Mouse (Mus musculus) left cerebral cortex, postnatal 36 days (tissue): ENCODE data around the gene Col4a1. TPM values are rescaled to one million over a fixed set of nuclear protein-coding genes. Genes with fewer than 3 reads are reported as not detected.
A peak's percentile ranks its signal among the peaks of the same experiment; 100 is the strongest.

ENCODE experiments used
- DNase-seq, 2 experiments: peaks; one replicate each; pipeline ENCODE4 v3.0.0; 2021 to 2022; ENCODE audit warnings: low spot score in 2 of 2, mixed read lengths in 1 of 2
- intact Hi-C: fragments of 180-260 bp; cut with DNase I; formaldehyde crosslinking; loops from one replicate; pipeline ENCODE4 v1.15.1; 2025
- total RNA-seq, 2 experiments: library from RNA; stranded (reverse); gene quantifications; 2 replicates each; pipeline ENCODE4 v1.2.3; 2021

Gene Col4a1
- total RNA-seq, result 10 to 100 TPM; 33.9 to 68.7 TPM

GRCm38 (mm10) chr8:11312349-11313175 lies at the start of gene Col4a1, which contains the start of gene Col4a2:
TSS of gene Col4a1 (minus strand) at chr8:11312826.
TSS of gene Col4a2 (plus strand) at chr8:11312805.
- intact Hi-C loops, result loop anchor here (2.0 to 5.0 kb wide), 3 partner anchors 40 to 70 kb away; no protein-coding TSS in a partner anchor
- DNase-seq, result peak; percentile 81 to 85

GRCm38 (mm10) chr8:11361546-11362277 lies 49.1 kb upstream of the Col4a1 start:
- intact Hi-C loops, result no loop called here
- DNase-seq, result no peak

GRCm38 (mm10) chr8:11359846-11360245 lies 47.2 kb upstream of the Col4a1 start:
- intact Hi-C loops, result no loop called here

GRCm38 (mm10) chr8:11357921-11358436 lies 45.4 kb upstream of the Col4a1 start:
- no peak for DNase-seq
- intact Hi-C loops, result no loop called here

More at GRCm38 (mm10) chr8:11359846-11360245, 47.2 kb upstream of the Col4a1 start:
- no peak for DNase-seq

- intact Hi-C loops, result no loop called here
- DNase-seq, result no peak
These were observed 44.1 kb upstream of the Col4a1 start for GRCm38 (mm10) chr8:11356776-11357175.

GRCm38 (mm10) chr8:11355900-11356299 lies 43.3 kb upstream of the Col4a1 start:
- intact Hi-C loops, result no loop called here
- DNase-seq, result no peak

GRCm38 (mm10) chr8:11354800-11355451 lies 42.3 kb upstream of the Col4a1 start:
- DNase-seq, result no peak
- intact Hi-C loops, result no loop called here

- peak; percentile 50 to 63 for DNase-seq
- intact Hi-C loops, result no loop called here
These were observed 39.9 kb upstream of the Col4a1 start for GRCm38 (mm10) chr8:11352514-11352913.

GRCm38 (mm10) chr8:11351355-11351754 lies 38.7 kb upstream of the Col4a1 start:
- no peak for DNase-seq
- intact Hi-C loops, result no loop called here

- intact Hi-C loops, result no loop called here
- no peak for DNase-seq
These were observed 36.0 kb upstream of the Col4a1 start for GRCm38 (mm10) chr8:11348622-11349021.

- DNase-seq, result no peak
- intact Hi-C loops, result no loop called here
These were observed 35.1 kb upstream of the Col4a1 start for GRCm38 (mm10) chr8:11347699-11348098.

GRCm38 (mm10) chr8:11346225-11346624 lies 33.6 kb upstream of the Col4a1 start:
- intact Hi-C loops, result no loop called here
- no peak for DNase-seq

- intact Hi-C loops, result no loop called here
- DNase-seq, result no peak
These were observed 31.8 kb upstream of the Col4a1 start for GRCm38 (mm10) chr8:11344459-11344858.

- intact Hi-C loops, result no loop called here
- no peak for DNase-seq
These were observed 28.5 kb upstream of the Col4a1 start for GRCm38 (mm10) chr8:11341111-11341566.

GRCm38 (mm10) chr8:11340310-11341110 lies 27.9 kb upstream of the Col4a1 start:
- DNase-seq, result no peak
- intact Hi-C loops, result no loop called here

- DNase-seq, result no peak
- intact Hi-C loops, result no loop called here
These were observed 25.9 kb upstream of the Col4a1 start for GRCm38 (mm10) chr8:11338507-11338906.

GRCm38 (mm10) chr8:11337642-11338041 lies 25.0 kb upstream of the Col4a1 start:
- DNase-seq, result no peak

GRCm38 (mm10) chr8:11336346-11336745 lies 23.7 kb upstream of the Col4a1 start:
- no peak for DNase-seq
- intact Hi-C loops, result no loop called here

More at GRCm38 (mm10) chr8:11337642-11338041, 25.0 kb upstream of the Col4a1 start:
- intact Hi-C loops, result no loop called here

- DNase-seq, result no peak
- intact Hi-C loops, result no loop called here
These were observed 22.6 kb upstream of the Col4a1 start for GRCm38 (mm10) chr8:11335238-11335637.
